Mouse (Mus musculus): ENCODE measurements at regions not wholly inside any gene's neighbourhood (a gene's known extent, or its start where the extent isn't known, plus 50 kb on each side); places are given as distances from the start of the nearest gene placed in this dataset.

DNA sequence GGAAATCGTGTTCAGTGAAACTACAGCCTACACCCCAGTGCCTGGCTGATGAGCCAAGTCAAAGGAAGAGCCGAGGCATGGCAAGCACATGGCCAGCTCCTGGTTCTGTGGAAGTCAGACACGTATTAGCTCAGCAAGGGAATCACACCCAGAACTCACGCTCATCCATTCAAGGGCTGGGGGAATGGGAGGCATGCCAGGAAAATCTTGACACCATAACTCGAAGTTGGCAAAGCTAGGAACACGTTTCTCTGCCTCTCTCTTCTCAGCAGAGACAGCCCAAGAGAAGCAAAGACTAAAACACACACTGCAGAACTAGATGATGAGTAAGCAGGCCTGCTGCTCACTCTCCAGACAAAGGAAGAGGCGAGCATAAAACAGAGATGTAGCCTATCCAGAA, 53.5 kb upstream of the Ypel5 start:
- no peak overlapping the region for H3K27ac ChIP-seq (ENCODE audit: insufficient read depth, low read length)
- TF ChIP-seq POLR2A (IDR thresholded peaks at IDR 0.05; ENCODE audit: low read depth, low read length), result no peak
- TF ChIP-seq CTCF (IDR thresholded peaks at IDR 0.05; ENCODE audit: borderline replicate concordance, insufficient read depth, low read length), result no peak
- H3K4me1 ChIP-seq (ENCODE audit: control insufficient read depth, insufficient read depth, low read length), result no peaks in the 10 kb centered on the region
- H3K4me3 ChIP-seq (ENCODE audit: insufficient read depth, low read length), result no peak overlapping the region

DNA sequence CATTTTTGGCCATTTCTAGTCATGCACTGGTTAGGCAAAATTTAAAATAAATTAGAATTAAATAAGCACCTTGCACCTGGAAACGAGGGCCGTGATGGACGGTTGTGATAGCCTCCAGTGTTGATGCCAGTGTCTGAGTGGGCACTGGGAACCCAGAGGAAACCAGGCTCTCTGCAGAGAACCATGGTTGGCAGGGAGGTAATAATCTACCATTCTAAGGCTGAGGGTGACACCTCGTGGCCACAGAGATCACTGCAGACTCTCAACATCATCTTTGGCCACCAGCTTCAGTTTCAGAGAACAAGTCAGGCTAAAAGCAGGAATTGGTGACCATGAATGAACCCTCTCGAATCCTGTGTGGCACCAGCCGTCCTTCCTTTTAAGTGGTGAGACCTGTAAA, 54.5 kb upstream of the Ypel5 start:
- TF ChIP-seq CTCF (IDR thresholded peaks at IDR 0.05; ENCODE audit: borderline replicate concordance, insufficient read depth, low read length) (peak; percentile 78), POLR2A (IDR thresholded peaks at IDR 0.05; ENCODE audit: low read depth, low read length) (no peak)
- H3K4me1 ChIP-seq (ENCODE audit: control insufficient read depth, insufficient read depth, low read length), result no peaks in the 10 kb centered on the region
- H3K27ac ChIP-seq (ENCODE audit: insufficient read depth, low read length), result no peak overlapping the region
- H3K4me3 ChIP-seq (ENCODE audit: insufficient read depth, low read length), result no peak overlapping the region

DNA sequence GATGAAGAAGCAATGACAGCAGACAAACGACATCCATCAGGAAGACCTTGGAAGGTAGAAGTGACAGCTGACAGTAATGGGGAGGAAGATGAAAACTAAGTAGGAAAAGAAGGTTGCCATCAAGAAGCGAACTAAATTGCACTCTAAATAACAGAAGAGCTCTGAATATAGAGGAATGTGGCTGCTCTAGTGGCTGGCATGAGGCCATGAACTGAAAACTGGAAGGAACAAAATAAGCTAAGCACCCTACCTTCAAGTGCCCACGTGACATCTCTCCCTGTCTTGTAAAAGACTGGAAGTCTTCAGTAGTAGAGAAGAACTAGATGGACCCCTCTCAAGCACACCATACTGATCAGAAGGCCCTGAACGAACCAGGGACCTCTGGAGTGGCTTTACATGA, 68.0 kb upstream of the Ypel5 start:
- Histone ChIP-seq H3K4me3 (ENCODE audit: insufficient read depth, low read length) (no peak overlapping the region), H3K27ac (ENCODE audit: insufficient read depth, low read length) (no peak overlapping the region), H3K4me1 (ENCODE audit: control insufficient read depth, insufficient read depth, low read length) (no peaks in the 10 kb centered on the region)
- TF ChIP-seq POLR2A (IDR thresholded peaks at IDR 0.05; ENCODE audit: low read depth, low read length) (no peak), CTCF (IDR thresholded peaks at IDR 0.05; ENCODE audit: borderline replicate concordance, insufficient read depth, low read length) (no peak)

DNA sequence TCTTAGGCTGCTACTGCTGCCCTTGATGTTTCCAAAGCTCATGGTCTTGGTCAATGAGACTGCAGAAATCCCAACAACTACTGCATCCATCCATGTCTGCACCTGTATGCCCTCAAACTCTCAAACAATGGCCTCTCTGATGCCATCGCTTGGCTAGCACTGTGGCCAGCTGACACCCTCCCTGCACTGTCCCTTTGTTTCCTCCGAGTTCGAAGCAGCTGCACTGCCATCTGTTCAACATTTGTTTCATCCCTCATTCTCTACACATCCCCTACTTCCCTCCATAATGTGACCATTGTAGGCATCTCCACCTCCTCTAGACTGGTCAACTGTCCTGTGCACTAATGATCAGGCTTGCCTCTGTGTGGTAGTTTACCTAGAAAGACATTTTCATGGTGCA, 75.3 kb upstream of the Ypel5 start:
- TF ChIP-seq CTCF (IDR thresholded peaks at IDR 0.05; ENCODE audit: borderline replicate concordance, insufficient read depth, low read length) (no peak), POLR2A (IDR thresholded peaks at IDR 0.05; ENCODE audit: low read depth, low read length) (no peak)

DNA sequence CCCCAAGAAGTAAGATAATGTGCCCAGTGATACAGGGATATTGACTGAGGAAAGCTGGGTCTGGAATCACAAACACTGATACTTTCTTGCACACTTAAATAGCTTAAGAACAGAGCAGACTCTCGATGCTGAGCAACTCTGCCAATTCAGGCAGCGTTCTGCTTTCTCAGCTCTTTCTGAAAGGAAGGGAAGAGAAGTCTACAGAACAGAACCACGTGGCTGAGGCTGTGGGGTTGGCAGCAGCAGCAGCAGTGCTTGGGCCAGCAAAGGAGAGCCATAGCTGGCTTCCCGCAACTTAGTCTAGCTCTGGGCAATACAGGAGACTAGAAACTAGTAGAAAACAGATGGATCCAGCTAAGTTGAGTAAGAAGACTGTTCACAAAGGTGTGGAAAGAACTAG, 89.8 kb upstream of the Ypel5 start:
- TF ChIP-seq POLR2A (IDR thresholded peaks at IDR 0.05; ENCODE audit: low read depth, low read length) (no peak), CTCF (IDR thresholded peaks at IDR 0.05; ENCODE audit: borderline replicate concordance, insufficient read depth, low read length) (no peak)
- Histone ChIP-seq H3K4me1 (ENCODE audit: control insufficient read depth, insufficient read depth, low read length) (no peaks in the 10 kb centered on the region), H3K4me3 (ENCODE audit: insufficient read depth, low read length) (no peak overlapping the region)

More for the DNA sequence above, 75.3 kb upstream of the Ypel5 start:
- Histone ChIP-seq H3K27ac (ENCODE audit: insufficient read depth, low read length) (no peak overlapping the region), H3K4me3 (ENCODE audit: insufficient read depth, low read length) (no peak overlapping the region), H3K4me1 (ENCODE audit: control insufficient read depth, insufficient read depth, low read length) (no peaks in the 10 kb centered on the region)

DNA sequence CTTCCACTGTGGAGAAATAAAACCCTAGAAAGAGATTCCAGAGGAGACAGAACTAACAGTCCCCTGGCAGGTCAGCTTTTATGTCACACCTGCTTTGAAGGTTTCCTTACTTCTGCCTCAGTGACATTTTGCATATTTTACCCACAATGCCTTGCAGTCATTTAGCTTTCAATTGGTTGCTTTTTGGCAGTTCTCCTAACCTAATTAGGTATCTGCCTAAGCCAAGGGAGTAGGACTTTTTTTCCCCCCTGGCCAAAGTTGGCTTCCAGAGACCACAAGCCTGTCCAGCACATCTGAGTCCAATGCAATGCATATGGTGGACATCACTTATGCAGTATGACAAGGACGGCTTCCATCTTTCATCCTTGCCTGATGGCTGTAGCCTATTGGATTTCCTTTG, 103.2 kb upstream of the Ypel5 start:
- no peak overlapping the region for H3K4me3 ChIP-seq (ENCODE audit: insufficient read depth, low read length)
- TF ChIP-seq POLR2A (IDR thresholded peaks at IDR 0.05; ENCODE audit: low read depth, low read length) (no peak), CTCF (IDR thresholded peaks at IDR 0.05; ENCODE audit: borderline replicate concordance, insufficient read depth, low read length) (no peak)
- H3K27ac ChIP-seq (ENCODE audit: insufficient read depth, low read length), result no peak overlapping the region
- H3K4me1 ChIP-seq (ENCODE audit: control insufficient read depth, insufficient read depth, low read length), result no peaks in the 10 kb centered on the region

More for the DNA sequence above, 89.8 kb upstream of the Ypel5 start:
- no peak overlapping the region for H3K27ac ChIP-seq (ENCODE audit: insufficient read depth, low read length)

DNA sequence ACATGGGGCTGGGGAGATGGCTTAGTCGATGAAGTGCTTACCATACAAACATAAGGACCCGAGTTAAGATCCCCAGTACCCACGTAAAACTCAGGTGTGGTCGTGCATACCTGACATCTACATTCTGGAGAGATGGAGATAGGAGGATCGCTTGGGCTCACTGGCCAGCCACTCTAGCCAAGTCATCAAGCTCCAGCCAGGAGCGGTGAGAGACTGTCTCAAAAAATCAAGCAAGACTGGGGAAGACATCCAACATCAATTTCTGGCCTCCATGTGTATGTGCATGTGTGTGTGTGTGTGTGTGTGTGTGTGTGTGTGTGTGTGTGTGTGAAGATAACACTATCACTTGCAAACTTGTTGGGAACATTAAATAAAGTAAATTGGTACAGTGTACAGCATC, 104.6 kb upstream of the Ypel5 start:
- H3K4me1 ChIP-seq (ENCODE audit: control insufficient read depth, insufficient read depth, low read length), result no peaks in the 10 kb centered on the region
- no peak overlapping the region for H3K27ac ChIP-seq (ENCODE audit: insufficient read depth, low read length)
- no peak overlapping the region for H3K4me3 ChIP-seq (ENCODE audit: insufficient read depth, low read length)
- TF ChIP-seq POLR2A (IDR thresholded peaks at IDR 0.05; ENCODE audit: low read depth, low read length) (no peak), CTCF (IDR thresholded peaks at IDR 0.05; ENCODE audit: borderline replicate concordance, insufficient read depth, low read length) (no peak)

DNA sequence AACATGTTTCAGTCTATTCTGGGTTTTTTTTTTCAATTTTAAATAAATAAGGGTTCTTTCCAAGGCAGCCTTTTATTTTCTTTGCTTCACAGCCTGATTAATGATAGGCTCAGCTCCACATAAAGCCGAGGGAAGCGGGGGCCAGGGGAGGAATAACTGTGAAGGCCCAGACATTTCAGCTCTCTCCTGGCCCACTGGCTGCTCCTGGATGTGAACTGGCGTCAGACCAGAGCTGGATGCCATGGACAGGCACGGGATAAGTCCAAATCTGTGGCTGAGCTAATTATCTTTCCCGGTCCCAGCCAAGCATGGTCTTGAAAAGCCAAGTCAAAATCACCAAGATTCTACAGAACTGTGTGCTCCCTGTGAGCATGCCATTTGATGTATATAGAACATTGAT, 105.1 kb upstream of the Ypel5 start:
- H3K4me3 ChIP-seq (ENCODE audit: insufficient read depth, low read length), result no peak overlapping the region
- no peaks in the 10 kb centered on the region for H3K4me1 ChIP-seq (ENCODE audit: control insufficient read depth, insufficient read depth, low read length)
- TF ChIP-seq POLR2A (IDR thresholded peaks at IDR 0.05; ENCODE audit: low read depth, low read length) (no peak), CTCF (IDR thresholded peaks at IDR 0.05; ENCODE audit: borderline replicate concordance, insufficient read depth, low read length) (no peak)
- no peak overlapping the region for H3K27ac ChIP-seq (ENCODE audit: insufficient read depth, low read length)

DNA sequence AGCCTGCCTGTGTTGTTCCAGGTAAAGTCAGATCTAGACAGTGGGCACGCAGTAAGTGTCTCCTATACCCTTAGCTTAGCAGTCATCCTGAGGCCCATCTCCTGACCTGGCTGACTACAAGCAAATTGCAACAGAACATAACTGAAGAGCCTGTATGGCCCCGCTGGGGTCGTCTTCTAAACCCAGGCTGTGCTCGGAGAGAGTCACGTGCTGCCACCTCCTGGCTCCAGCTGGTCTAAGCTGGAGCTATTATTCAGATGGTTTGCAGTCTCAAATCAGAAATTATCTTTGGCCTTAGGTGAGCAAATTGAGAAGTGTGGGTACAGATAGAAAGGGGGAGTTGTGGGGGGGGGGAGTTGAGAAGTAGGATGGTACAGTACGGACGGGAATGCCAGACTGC, 115.5 kb upstream of the Ypel5 start:
- H3K4me3 ChIP-seq (ENCODE audit: insufficient read depth, low read length), result no peak overlapping the region
- no peaks in the 10 kb centered on the region for H3K4me1 ChIP-seq (ENCODE audit: control insufficient read depth, insufficient read depth, low read length)
- TF ChIP-seq POLR2A (IDR thresholded peaks at IDR 0.05; ENCODE audit: low read depth, low read length) (no peak), CTCF (IDR thresholded peaks at IDR 0.05; ENCODE audit: borderline replicate concordance, insufficient read depth, low read length) (peak; percentile 35; the same call in 1 of the 2 replicates)
- no peak overlapping the region for H3K27ac ChIP-seq (ENCODE audit: insufficient read depth, low read length)

DNA sequence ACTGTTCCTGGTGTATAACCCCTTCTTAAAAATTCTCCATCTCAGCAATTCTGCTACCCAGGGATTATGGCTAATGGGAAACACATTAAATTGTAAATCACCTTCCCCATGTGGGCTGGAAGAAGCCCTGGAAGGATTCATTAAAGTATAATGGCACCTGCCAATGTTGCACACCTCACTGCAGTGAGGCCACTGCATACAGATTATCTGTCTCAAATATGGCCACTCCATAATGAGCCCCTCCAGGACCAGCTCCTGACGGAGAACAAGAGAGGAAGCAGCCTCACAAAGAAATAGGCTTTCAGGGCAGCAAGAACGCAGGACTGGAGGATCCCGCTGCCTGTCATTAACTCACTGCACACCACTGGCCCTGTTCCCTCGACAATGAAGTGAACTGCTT, 115.2 kb upstream of the Alk start:
- Histone ChIP-seq H3K4me3 (ENCODE audit: insufficient read depth, low read length) (no peak overlapping the region), H3K27ac (ENCODE audit: insufficient read depth, low read length) (no peak overlapping the region), H3K4me1 (ENCODE audit: control insufficient read depth, insufficient read depth, low read length) (no peaks in the 10 kb centered on the region)
- TF ChIP-seq POLR2A (IDR thresholded peaks at IDR 0.05; ENCODE audit: low read depth, low read length) (no peak), CTCF (IDR thresholded peaks at IDR 0.05; ENCODE audit: borderline replicate concordance, insufficient read depth, low read length) (no peak)

DNA sequence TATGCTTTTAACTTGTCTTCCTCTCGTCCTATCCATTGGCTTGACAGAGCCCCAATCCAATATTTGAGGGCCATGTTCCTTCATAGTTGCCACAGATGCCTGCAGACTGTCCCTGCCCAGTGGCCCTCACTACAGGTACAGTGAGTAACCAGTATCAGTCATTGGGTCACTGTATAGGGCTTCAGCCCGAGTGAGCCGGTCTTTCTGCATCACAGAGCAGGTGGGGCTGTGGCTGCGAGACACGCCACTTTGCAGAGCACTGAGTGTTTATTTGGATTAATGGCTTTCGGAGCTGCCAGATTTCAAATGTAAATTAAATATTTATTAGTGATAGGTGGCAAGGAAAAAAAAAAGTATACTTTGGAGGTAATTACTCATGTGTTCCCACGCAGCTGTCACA, 87.2 kb upstream of the Alk start:
- no peak for TF ChIP-seq POLR2A (IDR thresholded peaks at IDR 0.05; ENCODE audit: low read depth, low read length)
- no peak for TF ChIP-seq CTCF (IDR thresholded peaks at IDR 0.05; ENCODE audit: borderline replicate concordance, insufficient read depth, low read length)
- no peaks in the 10 kb centered on the region for H3K4me1 ChIP-seq (ENCODE audit: control insufficient read depth, insufficient read depth, low read length)
- no peak overlapping the region for H3K27ac ChIP-seq (ENCODE audit: insufficient read depth, low read length)
- H3K4me3 ChIP-seq (ENCODE audit: insufficient read depth, low read length), result no peak overlapping the region
